ENCODE assay signal across 7 mouse cellular contexts in the genomic region with DNA sequence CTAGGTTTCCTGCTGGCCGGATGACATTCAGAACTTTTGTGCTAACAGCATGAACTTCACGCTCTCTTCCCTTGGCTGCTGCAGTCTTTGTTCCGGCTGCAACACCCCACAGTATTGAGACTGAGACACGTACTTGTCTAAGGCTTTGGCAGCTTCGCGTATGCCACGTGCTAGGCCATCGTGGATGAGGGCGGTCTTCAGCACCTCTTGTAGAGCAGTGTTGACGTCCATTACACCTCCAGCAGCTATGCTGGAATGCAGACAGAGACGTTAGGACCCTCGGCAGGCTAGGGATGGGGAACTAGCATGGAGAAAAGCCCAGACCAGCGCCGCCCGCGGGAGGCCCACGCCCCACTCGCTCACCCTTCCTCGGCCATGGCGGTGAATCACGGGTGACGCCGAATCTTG. TPM values are rescaled to one million over a fixed set of nuclear protein-coding genes. Genes with fewer than 3 reads are reported as not detected.
DNase-seq lines count a peak whose midpoint lies in the region; ATAC-seq lines count a peak whose summit lies in the region.
"Not testable (repeated sequence)": the region's sequence is repeated elsewhere in the genome, so short reads cannot be mapped to it uniquely, and the experiment has no call there.

No protein-coding gene starts in this region.

- peak overlapping the region; percentile 96 for H3K4me2 ChIP-seq in heart, embryonic 13.5 days
- H3K4me2 ChIP-seq in intestine, embryonic 15.5 days (replicated peaks), result peak overlapping the region; percentile 56
- H3K4me2 ChIP-seq in limb, embryonic 13.5 days (replicated peaks), result peak overlapping the region; percentile 93
- peak overlapping the region; percentile 98 for H3K4me2 ChIP-seq in neural tube, embryonic 14.5 days (ENCODE audit: low read depth, low read length)

- DNase-seq in adrenal gland, postnatal 10 days, result peak; percentile 12
- DNase-seq in forebrain, embryonic 10.5 days (ENCODE audit: extremely low spot score, low spot score), result not testable (repeated sequence)
- peak; percentile 14 for DNase-seq in lung, postnatal 14 days

- peaks cover 41% of the 10 kb centered on the region for H3K4me1 ChIP-seq in forebrain, embryonic 10.5 days
- peaks cover 48% of the 10 kb centered on the region for H3K4me1 ChIP-seq in heart, embryonic 13.5 days
- peaks cover 11% of the 10 kb centered on the region; the same call in 1 of the 2 replicates for H3K4me1 ChIP-seq in intestine, embryonic 15.5 days (replicated peaks)
- H3K4me1 ChIP-seq in limb, embryonic 13.5 days, result peaks cover 48% of the 10 kb centered on the region
- H3K4me1 ChIP-seq in neural tube, embryonic 14.5 days (ENCODE audit: control insufficient read depth, insufficient read depth, low read length), result peaks cover 14% of the 10 kb centered on the region; the same call in 1 of the 2 replicates

- not testable (repeated sequence) for H3K27me3 ChIP-seq in forebrain, embryonic 10.5 days (ENCODE audit: poor library complexity, severe bottlenecking); heart, embryonic 13.5 days (replicated peaks); intestine, embryonic 15.5 days (replicated peaks); limb, embryonic 13.5 days; neural tube, embryonic 14.5 days (ENCODE audit: control insufficient read depth, insufficient read depth, low read length)

- H3K4me3 ChIP-seq in forebrain, embryonic 10.5 days, result peak overlapping the region; percentile 88
- H3K4me3 ChIP-seq in heart, embryonic 13.5 days, result peak overlapping the region; percentile 96
- peak overlapping the region; percentile 81 for H3K4me3 ChIP-seq in intestine, embryonic 15.5 days (replicated peaks)
- peak overlapping the region; percentile 91 for H3K4me3 ChIP-seq in limb, embryonic 13.5 days
- H3K4me3 ChIP-seq in neural tube, embryonic 14.5 days (ENCODE audit: low read depth, low read length), result peak overlapping the region; percentile 80

- H3K9ac ChIP-seq in heart, embryonic 13.5 days, result peak overlapping the region; percentile 99
- H3K9ac ChIP-seq in intestine, embryonic 15.5 days, result peak overlapping the region; percentile 90
- peak overlapping the region; percentile 95 for H3K9ac ChIP-seq in limb, embryonic 13.5 days
- peak overlapping the region; percentile 81 for H3K9ac ChIP-seq in neural tube, embryonic 14.5 days (replicated peaks; ENCODE audit: low read depth, low read length)

- H3K9me3 ChIP-seq in forebrain, embryonic 10.5 days; heart, embryonic 13.5 days; intestine, embryonic 15.5 days; limb, embryonic 13.5 days; neural tube, embryonic 14.5 days (ENCODE audit: control insufficient read depth, low read length): not testable (repeated sequence)

- 0 out of 2 replicates have a peak, but pooled peaks have one; percentile 5 for ATAC-seq in heart, embryonic 13.5 days (ENCODE audit: extremely low read depth, insufficient number of reproducible peaks, low FRiP score, low TSS enrichment)
- ATAC-seq in intestine, embryonic 15.5 days, result peak; percentile 35
- peak; percentile 25 for ATAC-seq in limb, embryonic 13.5 days (ENCODE audit: low FRiP score, low read depth)
- ATAC-seq in neural tube, embryonic 14.5 days (ENCODE audit: low read depth), result peak; percentile 68

- under 1% methylated on average over 23 of the region's 23 CpGs for WGBS in forebrain, embryonic 10.5 days
- WGBS in heart, embryonic 13.5 days, result 0% methylated on average over 23 of the region's 23 CpGs
- WGBS in intestine, embryonic 15.5 days, result 0% methylated on average over 23 of the region's 23 CpGs
- under 1% methylated on average over 23 of the region's 23 CpGs for WGBS in limb, embryonic 13.5 days
- under 1% methylated on average over 23 of the region's 23 CpGs for WGBS in neural tube, embryonic 14.5 days

- H3K27ac ChIP-seq in forebrain, embryonic 10.5 days, result peak overlapping the region; percentile 92
- peak overlapping the region; percentile 78 for H3K27ac ChIP-seq in heart, embryonic 13.5 days (replicated peaks)
- peak overlapping the region; percentile 67 for H3K27ac ChIP-seq in intestine, embryonic 15.5 days
- peak overlapping the region; percentile 58 for H3K27ac ChIP-seq in limb, embryonic 13.5 days
- H3K27ac ChIP-seq in neural tube, embryonic 14.5 days (ENCODE audit: low read depth, low read length), result peak overlapping the region; percentile 44; the same call in 1 of the 2 replicates

- peaks cover 46% of the 10 kb centered on the region for H3K36me3 ChIP-seq in forebrain, embryonic 10.5 days (replicated peaks)
- H3K36me3 ChIP-seq in heart, embryonic 13.5 days, result peaks cover 40% of the 10 kb centered on the region
- H3K36me3 ChIP-seq in intestine, embryonic 15.5 days, result peaks cover 14% of the 10 kb centered on the region
- H3K36me3 ChIP-seq in limb, embryonic 13.5 days, result peaks cover 38% of the 10 kb centered on the region
- peaks cover 31% of the 10 kb centered on the region for H3K36me3 ChIP-seq in neural tube, embryonic 14.5 days (ENCODE audit: control insufficient read depth, insufficient read depth, low read length)

RNA-seq across cellular contexts. Expression of gene Rps12, which starts 0.4 kb away (rescaled TPM):
- total RNA-seq in adrenal gland, postnatal 10 days (2021), result 100 to 1,000 TPM; 477 to 532 TPM
- polyA plus RNA-seq in forebrain, embryonic 10.5 days (2016; fragmentation: Nextera tagmentation; extraction: Ambion mirVana), result 153 and 161 TPM in 2 replicates
- polyA plus RNA-seq in heart, embryonic 13.5 days (2015; fragmentation: Nextera tagmentation; extraction: Ambion mirVana), result 98.2 and 103 TPM in 2 replicates
- polyA plus RNA-seq in intestine, embryonic 15.5 days (2015; fragmentation: Nextera tagmentation; extraction: Ambion mirVana), result 195 and 208 TPM in 2 replicates
- 174 and 179 TPM in 2 replicates for polyA plus RNA-seq in limb, embryonic 13.5 days (2015; fragmentation: Nextera tagmentation; extraction: Ambion mirVana)
- 99.8 and 115 TPM in 2 replicates for polyA plus RNA-seq in neural tube, embryonic 14.5 days (2014; fragmentation: Nextera tagmentation; extraction: Ambion mirVana)

RNA-seq across cellular contexts. Expression of gene Slc18b1, which starts 10.2 kb away (rescaled TPM):
- 10 to 100 TPM; 24.8 to 34.7 TPM for total RNA-seq in adrenal gland, postnatal 10 days (2021)
- polyA plus RNA-seq in forebrain, embryonic 10.5 days (2016; fragmentation: Nextera tagmentation; extraction: Ambion mirVana), result 10.6 and 12.4 TPM in 2 replicates
- 7.4 and 8.4 TPM in 2 replicates for polyA plus RNA-seq in heart, embryonic 13.5 days (2015; fragmentation: Nextera tagmentation; extraction: Ambion mirVana)
- polyA plus RNA-seq in intestine, embryonic 15.5 days (2015; fragmentation: Nextera tagmentation; extraction: Ambion mirVana), result 15.8 and 17.0 TPM in 2 replicates
- polyA plus RNA-seq in limb, embryonic 13.5 days (2015; fragmentation: Nextera tagmentation; extraction: Ambion mirVana), result 16.6 and 18.1 TPM in 2 replicates
- polyA plus RNA-seq in neural tube, embryonic 14.5 days (2014; fragmentation: Nextera tagmentation; extraction: Ambion mirVana), result 21.5 and 26.8 TPM in 2 replicates

Comparison
In these comparisons a context has a peak if more than half of its experiments do, and no peak if none do; other contexts are left out.
1. ATAC-seq: peak in every context shown above with its lines; median percentile 68 in neural tube, embryonic 14.5 days; 35 in intestine, embryonic 15.5 days; 25 in limb, embryonic 13.5 days; 5 in heart, embryonic 13.5 days.